Mouse (Mus musculus): ENCODE results near the gene Nck2. TPM values are rescaled to one million over a fixed set of nuclear protein-coding genes. Genes with fewer than 3 reads are reported as not detected.

Gene Nck2
- total and polyA plus RNA-seq, 2 experiments from 2014 or later = 30.2 to 54.9 TPM

- WGBS = 64% methylated on average over 10 of the region's 10 CpGs
- H3K4me1 ChIP-seq (ENCODE audit: insufficient read depth, low read length) = 0 out of 2 replicates have a peak, but pooled peaks cover 3% of the 10 kb centered on the region
- H3K4me3 ChIP-seq (ENCODE audit: low read depth, low read length) = no peak overlapping the region
- no peak for ATAC-seq (ENCODE audit: low FRiP score)
- no peaks in the 10 kb centered on the region for H3K27me3 ChIP-seq (ENCODE audit: insufficient read depth, low read length)
- no peak overlapping the region for H3K4me2 ChIP-seq (ENCODE audit: low read depth, low read length, poor library complexity, severe bottlenecking)
- no peak for DNase-seq (ENCODE audit: low spot score)
- no peaks in the 10 kb centered on the region for H3K9me3 ChIP-seq (ENCODE audit: low read length)
- no peak overlapping the region for H3K9ac ChIP-seq (replicated peaks; ENCODE audit: low read length, poor library complexity, severe bottlenecking)
- H3K27ac ChIP-seq (ENCODE audit: low read depth, low read length) = no peak overlapping the region
- no peaks in the 10 kb centered on the region for H3K36me3 ChIP-seq (ENCODE audit: insufficient read depth, low read length)
- TF ChIP-seq CTCF (IDR thresholded peaks at IDR 0.05) = no peak
Measured at GRCm38 (mm10) chr1:43501920-43502791, 57.8 kb downstream of the Nck2 start.

DNA sequence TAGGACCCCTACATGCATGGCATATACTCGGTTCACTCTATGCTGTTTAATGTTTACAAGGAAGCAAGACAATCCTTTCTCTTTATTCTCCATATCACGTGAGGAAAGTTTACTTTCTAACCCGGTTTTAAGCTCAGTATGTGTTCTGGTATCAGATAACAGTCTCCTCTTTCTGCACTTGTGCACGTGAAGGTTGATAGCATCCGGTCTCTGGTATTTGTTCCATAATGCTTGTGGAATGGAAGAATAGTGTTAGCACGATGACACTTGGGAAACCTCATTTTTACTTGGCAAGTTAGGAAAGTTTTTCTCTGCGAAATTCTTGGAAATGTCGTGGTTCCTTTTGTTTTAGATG, 58.4 kb downstream of the Nck2 start:
- Histone ChIP-seq H3K4me2 (ENCODE audit: low read depth, low read length, poor library complexity, severe bottlenecking) (no peak overlapping the region), H3K27me3 (ENCODE audit: insufficient read depth, low read length) (no peaks in the 10 kb centered on the region), H3K36me3 (ENCODE audit: insufficient read depth, low read length) (no peaks in the 10 kb centered on the region), H3K27ac (ENCODE audit: low read depth, low read length) (no peak overlapping the region), H3K9me3 (ENCODE audit: low read length) (no peaks in the 10 kb centered on the region), H3K4me1 (ENCODE audit: insufficient read depth, low read length) (0 out of 2 replicates have a peak, but pooled peaks cover 3% of the 10 kb centered on the region), H3K9ac (replicated peaks; ENCODE audit: low read length, poor library complexity, severe bottlenecking) (no peak overlapping the region), H3K4me3 (ENCODE audit: low read depth, low read length) (no peak overlapping the region)
- ATAC-seq (ENCODE audit: low FRiP score) = no peak
- no peak for DNase-seq (ENCODE audit: low spot score)
- 47% methylated on average over 8 of the region's 8 CpGs for WGBS
- TF ChIP-seq CTCF (IDR thresholded peaks at IDR 0.05) = no peak

- Histone ChIP-seq H3K4me3 (ENCODE audit: low read depth, low read length) (no peak overlapping the region), H3K9ac (replicated peaks; ENCODE audit: low read length, poor library complexity, severe bottlenecking) (no peak overlapping the region), H3K4me1 (ENCODE audit: insufficient read depth, low read length) (0 out of 2 replicates have a peak, but pooled peaks cover 3% of the 10 kb centered on the region), H3K27me3 (ENCODE audit: insufficient read depth, low read length) (no peaks in the 10 kb centered on the region), H3K36me3 (ENCODE audit: insufficient read depth, low read length) (no peaks in the 10 kb centered on the region), H3K9me3 (ENCODE audit: low read length) (no peaks in the 10 kb centered on the region), H3K27ac (ENCODE audit: low read depth, low read length) (no peak overlapping the region), H3K4me2 (ENCODE audit: low read depth, low read length, poor library complexity, severe bottlenecking) (no peak overlapping the region)
- no peak for TF ChIP-seq CTCF (IDR thresholded peaks at IDR 0.05)
- 76% methylated on average over 2 of the region's 2 CpGs for WGBS
- ATAC-seq (ENCODE audit: low FRiP score) (no peak), DNase-seq (ENCODE audit: low spot score) (no peak)
Measured at GRCm38 (mm10) chr1:43503261-43503660, 58.9 kb downstream of the Nck2 start.

DNA sequence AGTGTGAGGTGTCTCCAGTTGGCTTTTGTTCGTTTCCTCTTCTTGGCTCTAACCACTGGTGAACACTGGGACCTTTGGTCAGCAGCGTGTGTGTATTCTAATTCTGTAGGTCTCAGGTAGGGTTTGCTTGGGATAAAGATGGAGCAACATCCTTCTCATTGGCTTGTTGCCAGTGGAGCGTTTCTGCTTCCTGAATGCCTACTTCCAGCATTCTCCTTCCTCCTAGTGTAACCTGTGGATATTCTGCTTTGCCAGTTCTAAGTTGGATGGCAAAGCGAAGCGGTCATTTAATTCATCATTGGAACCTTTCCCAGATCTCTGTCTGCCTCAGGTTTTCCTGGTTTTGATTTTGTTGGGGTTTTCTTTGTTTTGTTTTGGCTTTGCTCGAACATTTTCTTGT, 59.3 kb downstream of the Nck2 start:
- H3K36me3 ChIP-seq (ENCODE audit: insufficient read depth, low read length) = no peaks in the 10 kb centered on the region
- DNase-seq (ENCODE audit: low spot score) (no peak), ATAC-seq (ENCODE audit: low FRiP score) (no peak)
- no peaks in the 10 kb centered on the region for H3K9me3 ChIP-seq (ENCODE audit: low read length)
- no peak for TF ChIP-seq CTCF (IDR thresholded peaks at IDR 0.05)
- no peak overlapping the region for H3K4me3 ChIP-seq (ENCODE audit: low read depth, low read length)
- H3K27ac ChIP-seq (ENCODE audit: low read depth, low read length) = no peak overlapping the region
- 65% methylated on average over 6 of the region's 6 CpGs for WGBS
- no peak overlapping the region for H3K9ac ChIP-seq (replicated peaks; ENCODE audit: low read length, poor library complexity, severe bottlenecking)
- H3K27me3 ChIP-seq (ENCODE audit: insufficient read depth, low read length) = no peaks in the 10 kb centered on the region
- no peak overlapping the region for H3K4me2 ChIP-seq (ENCODE audit: low read depth, low read length, poor library complexity, severe bottlenecking)
- H3K4me1 ChIP-seq (ENCODE audit: insufficient read depth, low read length) = 0 out of 2 replicates have a peak, but pooled peaks cover 3% of the 10 kb centered on the region

- Histone ChIP-seq H3K4me1 (ENCODE audit: insufficient read depth, low read length) (0 out of 2 replicates have a peak, but pooled peaks cover 3% of the 10 kb centered on the region), H3K9me3 (ENCODE audit: low read length) (no peaks in the 10 kb centered on the region), H3K4me3 (ENCODE audit: low read depth, low read length) (no peak overlapping the region), H3K4me2 (ENCODE audit: low read depth, low read length, poor library complexity, severe bottlenecking) (no peak overlapping the region), H3K9ac (replicated peaks; ENCODE audit: low read length, poor library complexity, severe bottlenecking) (no peak overlapping the region), H3K27ac (ENCODE audit: low read depth, low read length) (no peak overlapping the region), H3K36me3 (ENCODE audit: insufficient read depth, low read length) (no peaks in the 10 kb centered on the region), H3K27me3 (ENCODE audit: insufficient read depth, low read length) (no peaks in the 10 kb centered on the region)
- WGBS = 12% methylated on average over 4 of the region's 4 CpGs
- no peak for TF ChIP-seq CTCF (IDR thresholded peaks at IDR 0.05)
- peak; percentile 83 for DNase-seq (ENCODE audit: low spot score)
- ATAC-seq (ENCODE audit: low FRiP score) = peak; percentile 39; the same call in 1 of the 2 replicates
Measured at GRCm38 (mm10) chr1:43504235-43504634, 59.9 kb downstream of the Nck2 start.

DNA sequence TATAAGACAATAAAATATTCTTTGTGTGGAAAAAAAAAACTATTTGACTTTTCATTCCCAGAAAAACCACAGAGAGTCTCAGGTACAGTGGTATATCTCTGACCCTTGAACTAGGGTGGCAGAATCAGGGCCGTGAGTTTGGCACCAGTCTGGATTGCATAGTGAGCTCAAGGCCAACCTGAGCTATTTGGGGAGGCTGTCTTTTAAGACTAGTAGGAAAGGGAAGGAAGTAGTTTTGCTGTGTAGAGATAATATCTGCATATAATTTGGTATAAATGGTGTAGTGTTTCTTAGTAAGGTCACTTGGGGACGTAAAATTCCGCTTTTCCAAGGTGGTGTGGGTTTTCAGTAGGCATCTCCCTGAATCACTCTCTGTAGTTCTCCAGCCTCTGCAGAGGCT, 62.3 kb downstream of the Nck2 start:
- Histone ChIP-seq H3K9me3 (ENCODE audit: low read length) (no peaks in the 10 kb centered on the region), H3K4me3 (ENCODE audit: low read depth, low read length) (no peak overlapping the region), H3K9ac (replicated peaks; ENCODE audit: low read length, poor library complexity, severe bottlenecking) (no peak overlapping the region), H3K27me3 (ENCODE audit: insufficient read depth, low read length) (no peaks in the 10 kb centered on the region), H3K36me3 (ENCODE audit: insufficient read depth, low read length) (no peaks in the 10 kb centered on the region), H3K4me2 (ENCODE audit: low read depth, low read length, poor library complexity, severe bottlenecking) (no peak overlapping the region), H3K4me1 (ENCODE audit: insufficient read depth, low read length) (0 out of 2 replicates have a peak, but pooled peaks cover 3% of the 10 kb centered on the region), H3K27ac (ENCODE audit: low read depth, low read length) (no peak overlapping the region)
- ATAC-seq (ENCODE audit: low FRiP score) = no peak
- DNase-seq (ENCODE audit: low spot score) = no peak
- TF ChIP-seq CTCF (IDR thresholded peaks at IDR 0.05) = no peak
- WGBS = 88% methylated on average over 3 of the region's 3 CpGs
